Mouse (Mus musculus) neutrophil, adult 83 days (primary cell): ENCODE results near the gene Ace2. TPM values are rescaled to one million over a fixed set of nuclear protein-coding genes. Genes with fewer than 3 reads are reported as not detected.

Source experiments
- total RNA-seq, 2 experiments: library from RNA; stranded (reverse); gene quantifications; one replicate each; pipeline ENCODE4 v1.2.4; 2023

Ace2 gene
- not detected for total RNA-seq

GRCm38 (mm10) chrX:164139032-164139431 is at the start of gene Ace2:
Gene Ace2, plus strand, starts transcription at chrX:164139332.

Other genes starting within 250 kb of the Ace2 start
- gene Ap1s2, start 230.3 kb upstream of the Ace2 start, total RNA-seq: 100 to 1,000 TPM; 120 to 197 TPM
- gene Zrsr2, start 180.7 kb upstream of the Ace2 start, total RNA-seq: 10 to 100 TPM; 26.0 to 27.3 TPM
- gene Car5b, start 111.3 kb upstream of the Ace2 start, total RNA-seq: under 1 TPM; 0.44 to 0.71 TPM
- 1 to 10 TPM; 7.3 to 8.3 TPM for gene Siah1b, start 62.8 kb upstream of the Ace2 start, total RNA-seq
- gene Cltrn, start 50.5 kb upstream of the Ace2 start, total RNA-seq: not detected
- gene Bmx, start 118.9 kb downstream of the Ace2 start, total RNA-seq: 10 to 100 TPM; 57.8 to 59.3 TPM
- 1 to 10 TPM in 1 of 2 experiments, under 1 TPM in 1; 0.84 to 2.1 TPM for gene Pir, start 130.0 kb downstream of the Ace2 start, total RNA-seq
- gene Vegfd, start 234.0 kb downstream of the Ace2 start, total RNA-seq: not detected